Mouse (Mus musculus) G1E (cell line): ENCODE data around the gene Kalrn.

ENCODE experiments used
- CTCF ChIP-seq: IDR thresholded peaks from 2 replicates; pipeline ENCODE4 v1.5.1; 2012; ENCODE audit warnings: low read depth, low read length, inconsistent platforms, mixed read lengths
- GATA2 ChIP-seq: IDR thresholded peaks from 2 replicates; pipeline ENCODE4 v1.6.1; 2012; ENCODE audit warnings: low read depth, low read length, inconsistent platforms, borderline replicate concordance
- POLR2AphosphoS5 ChIP-seq: IDR thresholded peaks from 2 replicates; pipeline ENCODE4 v1.6.1; 2012; ENCODE audit warnings: low read depth, low read length, inconsistent platforms; ENCODE audit not compliant: insufficient replicate concordance
- TAL1 ChIP-seq: conservative IDR thresholded peaks from 2 replicates; pipeline ENCODE4 v1.6.1; 2012; ENCODE audit warnings: low read depth, low read length, inconsistent platforms, mixed read lengths

DNA sequence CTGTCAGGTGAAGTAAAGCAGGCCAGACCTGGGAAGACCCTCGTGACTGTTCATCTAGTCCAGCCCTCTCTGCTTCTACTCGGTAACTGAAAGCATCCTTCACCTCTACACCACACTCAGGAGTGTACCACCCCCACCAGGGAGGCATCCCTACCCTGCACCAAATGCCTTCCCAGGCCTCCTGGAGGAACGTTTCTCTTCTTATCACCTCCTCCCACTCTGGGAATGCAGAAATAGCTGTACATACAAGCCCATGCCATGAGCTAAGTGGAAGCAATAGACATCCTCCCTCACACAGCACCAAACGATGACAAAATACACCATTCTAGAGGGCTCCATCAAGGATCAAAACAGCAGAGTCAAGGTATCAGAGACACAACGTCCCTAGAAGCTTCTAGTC, 168.2 kb downstream of the Kalrn start:
- no peak for TF ChIP-seq TAL1
- TF ChIP-seq CTCF, result no peak
- no peak for TF ChIP-seq POLR2AphosphoS5
- TF ChIP-seq GATA2, result no peak
